Mouse (Mus musculus) midbrain, embryonic 16.5 days (tissue): ENCODE measurements at regions not wholly inside any gene's neighbourhood (a gene's known extent, or its start where the extent isn't known, plus 50 kb on each side); places are given as distances from the start of the nearest gene placed in this dataset.
A peak's percentile ranks its signal among the peaks of the same experiment; 100 is the strongest.

Experiments
- ATAC-seq: fragments of 200-750 bp; cut with Nextera tagmentation; 2 replicates; pipeline ENCODE4 v1.8.0; 2017; ENCODE audit warnings: moderate TSS enrichment
- H3K27ac ChIP-seq: fragments of 300-500 bp; sonication (generic); 2 replicates; pipeline ENCODE4 v1.5.1; 2014; ENCODE audit warnings: mild to moderate bottlenecking, low read length, mixed read lengths
- H3K27me3 ChIP-seq: fragments of 300-500 bp; sonication (generic); 2 replicates; pipeline ENCODE4 v1.6.1; 2014; ENCODE audit warnings: low read depth, low read length, mixed read lengths; ENCODE audit not compliant: control insufficient read depth, insufficient read depth
- H3K36me3 ChIP-seq: fragments of 300-500 bp; sonication (generic); 2 replicates; pipeline ENCODE4 v1.6.1; 2014; ENCODE audit warnings: mild to moderate bottlenecking, low read length, moderate library complexity, mixed read lengths; ENCODE audit not compliant: control insufficient read depth, insufficient read depth
- H3K4me1 ChIP-seq: fragments of 300-500 bp; sonication (generic); 2 replicates; pipeline ENCODE4 v1.6.1; 2014; ENCODE audit warnings: mild to moderate bottlenecking, low read length, mixed read lengths; ENCODE audit not compliant: control insufficient read depth, insufficient read depth
- H3K4me2 ChIP-seq: fragments of 300-500 bp; sonication (generic); 2 replicates; pipeline ENCODE4 v1.6.1; 2014; ENCODE audit warnings: mild to moderate bottlenecking, low read length, mixed read lengths
- H3K4me3 ChIP-seq: fragments of 300-500 bp; sonication (generic); 2 replicates; pipeline ENCODE4 v1.5.1; 2014; ENCODE audit warnings: low read depth, mild to moderate bottlenecking, low read length, moderate library complexity, mixed read lengths
- H3K9ac ChIP-seq: fragments of 300-500 bp; sonication (generic); 2 replicates; pipeline ENCODE4 v1.6.1; 2014; ENCODE audit warnings: low read depth, low read length, mixed read lengths
- H3K9me3 ChIP-seq: fragments of 300-500 bp; sonication (generic); replicated peaks from 2 replicates; pipeline ENCODE4 v1.6.1; 2014; ENCODE audit warnings: mild to moderate bottlenecking, low read length, mixed read lengths; ENCODE audit not compliant: control insufficient read depth, poor library complexity, severe bottlenecking
- WGBS: fragments of 180-500 bp; shearing (Covaris S2); extraction: QIAGEN DNeasy Blood & Tissue Kit; methylation state at CpG from one replicate; pipeline ENCODE4 v1.1.7; 2014; 5-methylcytosine and 5-hydroxymethylcytosine counted together

- Histone ChIP-seq H3K27me3 (no peaks in the 10 kb centered on the region), H3K4me1 (no peaks in the 10 kb centered on the region), H3K9ac (no peak overlapping the region), H3K4me3 (no peak overlapping the region), H3K4me2 (no peak overlapping the region), H3K9me3 (no peaks in the 10 kb centered on the region), H3K27ac (no peak overlapping the region), H3K36me3 (no peaks in the 10 kb centered on the region)
- ATAC-seq = no peak
- WGBS = 91% methylated on average over 2 of the region's 2 CpGs
Observed at GRCm38 (mm10) chr1:158126272-158126671, 229.9 kb downstream of the Brinp2 start.

GRCm38 (mm10) chr1:158129243-158129770 is 226.8 kb downstream of the Brinp2 start:
- no peak overlapping the region for H3K9ac ChIP-seq
- H3K4me1 ChIP-seq = no peaks in the 10 kb centered on the region
- whole genome bisulfite sequencing = 91% methylated on average over 3 of the region's 3 CpGs
- no peak for ATAC-seq
- no peaks in the 10 kb centered on the region for H3K27me3 ChIP-seq
- no peaks in the 10 kb centered on the region for H3K36me3 ChIP-seq
- H3K4me2 ChIP-seq = no peak overlapping the region
- H3K4me3 ChIP-seq = no peak overlapping the region
- H3K9me3 ChIP-seq = no peaks in the 10 kb centered on the region
- no peak overlapping the region for H3K27ac ChIP-seq

DNA sequence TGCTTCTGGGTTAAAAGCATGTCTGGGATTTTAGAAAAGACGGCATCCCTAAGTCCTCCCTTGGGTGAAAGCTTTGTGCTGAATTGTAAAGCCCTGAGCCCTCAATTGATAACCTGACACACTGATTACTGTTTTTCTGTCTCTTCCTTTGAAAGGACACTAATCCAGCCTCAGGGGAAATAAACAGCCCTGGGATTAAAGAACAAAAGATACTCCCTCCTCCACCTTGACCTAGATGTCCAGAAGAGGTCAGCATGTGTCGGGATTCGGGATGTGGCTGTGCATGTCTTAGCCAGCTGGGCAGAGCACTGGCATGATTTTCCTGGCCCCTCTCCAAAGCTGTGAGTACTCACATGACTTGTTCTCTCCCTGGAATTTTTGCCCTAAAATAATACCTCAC is 208.6 kb downstream of the Brinp2 start:
- Histone ChIP-seq H3K4me1 (peaks cover 10% of the 10 kb centered on the region), H3K9ac (no peak overlapping the region), H3K4me2 (no peak overlapping the region), H3K9me3 (no peaks in the 10 kb centered on the region), H3K27me3 (no peaks in the 10 kb centered on the region), H3K4me3 (no peak overlapping the region), H3K27ac (peak overlapping the region; percentile 24; the same call in 1 of the 2 replicates), H3K36me3 (no peaks in the 10 kb centered on the region)
- 5% methylated on average over 3 of the region's 3 CpGs for WGBS
- peak; percentile 80 for ATAC-seq

- Histone ChIP-seq H3K4me3 (no peak overlapping the region), H3K9ac (no peak overlapping the region), H3K9me3 (no peaks in the 10 kb centered on the region), H3K27me3 (no peaks in the 10 kb centered on the region), H3K4me2 (no peak overlapping the region), H3K36me3 (no peaks in the 10 kb centered on the region), H3K27ac (0 out of 2 replicates have a peak overlapping the region, but pooled peaks have one; percentile 38), H3K4me1 (peaks cover 10% of the 10 kb centered on the region)
- no peak for ATAC-seq
- WGBS = 48% methylated on average over 5 of the region's 5 CpGs
Observed at GRCm38 (mm10) chr1:158148035-158148434, 208.1 kb downstream of the Brinp2 start.

- WGBS = 40% methylated on average over 2 of the region's 2 CpGs
- peak; percentile 43; the same call in 1 of the 2 replicates for ATAC-seq
- no peaks in the 10 kb centered on the region for H3K36me3 ChIP-seq
- H3K4me3 ChIP-seq = no peak overlapping the region
- no peak overlapping the region for H3K4me2 ChIP-seq
- no peaks in the 10 kb centered on the region for H3K9me3 ChIP-seq
- H3K4me1 ChIP-seq = peaks cover 16% of the 10 kb centered on the region
- no peak overlapping the region for H3K9ac ChIP-seq
- H3K27ac ChIP-seq = peak overlapping the region; percentile 67
- no peaks in the 10 kb centered on the region for H3K27me3 ChIP-seq
Observed at GRCm38 (mm10) chr1:158161111-158161510, 195.0 kb downstream of the Brinp2 start.

GRCm38 (mm10) chr1:158161533-158161932 is 194.6 kb downstream of the Brinp2 start:
- Histone ChIP-seq H3K9me3 (no peaks in the 10 kb centered on the region), H3K27me3 (no peaks in the 10 kb centered on the region), H3K36me3 (no peaks in the 10 kb centered on the region), H3K27ac (peak overlapping the region; percentile 67), H3K4me1 (peaks cover 16% of the 10 kb centered on the region), H3K4me2 (peak overlapping the region; percentile 8; the same call in 1 of the 2 replicates), H3K4me3 (no peak overlapping the region), H3K9ac (no peak overlapping the region)
- peak; percentile 83 for ATAC-seq
- WGBS = 6% methylated on average over 6 of the region's 6 CpGs

GRCm38 (mm10) chr1:158163411-158163810 is 192.7 kb downstream of the Brinp2 start:
- ATAC-seq = no peak
- Histone ChIP-seq H3K9ac (no peak overlapping the region), H3K4me3 (no peak overlapping the region), H3K4me1 (peaks cover 16% of the 10 kb centered on the region), H3K9me3 (no peaks in the 10 kb centered on the region), H3K4me2 (no peak overlapping the region), H3K27ac (no peak overlapping the region), H3K27me3 (no peaks in the 10 kb centered on the region), H3K36me3 (no peaks in the 10 kb centered on the region)

DNA sequence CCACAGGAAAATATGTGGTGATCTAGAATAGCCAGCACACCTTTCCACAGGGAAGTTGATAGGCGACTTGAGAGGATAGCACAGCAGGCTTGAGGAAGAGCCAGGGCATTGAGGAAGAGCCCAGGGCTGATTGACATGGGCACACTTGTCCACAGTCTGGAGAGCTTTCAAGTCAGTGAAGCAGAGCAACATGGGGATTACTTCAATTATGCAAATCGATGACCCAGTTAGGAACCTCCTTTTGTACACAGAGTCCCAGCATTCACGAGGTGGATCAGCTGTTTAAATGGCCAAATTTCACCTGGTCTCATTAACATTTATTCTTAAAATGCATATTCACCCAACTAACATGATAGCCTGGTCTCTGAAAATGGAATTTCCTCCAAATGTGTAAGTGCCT is 186.1 kb downstream of the Brinp2 start:
- no peaks in the 10 kb centered on the region for H3K27me3 ChIP-seq
- no peaks in the 10 kb centered on the region; the same call in 1 of the 2 replicates for H3K4me1 ChIP-seq
- WGBS = 29% methylated on average over 3 of the region's 3 CpGs
- H3K9ac ChIP-seq = no peak overlapping the region
- no peaks in the 10 kb centered on the region for H3K9me3 ChIP-seq
- no peak overlapping the region for H3K4me2 ChIP-seq
- H3K4me3 ChIP-seq = no peak overlapping the region
- ATAC-seq = no peak
- H3K36me3 ChIP-seq = no peaks in the 10 kb centered on the region
- no peak overlapping the region for H3K27ac ChIP-seq

GRCm38 (mm10) chr1:158180095-158180494 is 176.0 kb downstream of the Brinp2 start:
- Histone ChIP-seq H3K4me2 (no peak overlapping the region), H3K4me1 (no peaks in the 10 kb centered on the region), H3K9me3 (no peaks in the 10 kb centered on the region), H3K4me3 (no peak overlapping the region), H3K27ac (no peak overlapping the region), H3K9ac (no peak overlapping the region), H3K27me3 (no peaks in the 10 kb centered on the region), H3K36me3 (no peaks in the 10 kb centered on the region)
- ATAC-seq = no peak
- WGBS = 52% methylated on average over 4 of the region's 4 CpGs
